Mouse (Mus musculus) hindbrain, embryonic 13.5 days (tissue): ENCODE results near the gene Gm10134. TPM values are rescaled to one million over a fixed set of nuclear protein-coding genes. Genes with fewer than 3 reads are reported as not detected.

Experiments used
- ATAC-seq: fragments of 200-750 bp; cut with Nextera tagmentation; 2 replicates; pipeline ENCODE4 v1.8.0; 2017; ENCODE audit warnings: moderate TSS enrichment; ENCODE audit not compliant: low FRiP score
- H3K27ac ChIP-seq: fragments of 300-500 bp; sonication (generic); 2 replicates; pipeline ENCODE4 v1.5.1; 2015; ENCODE audit warnings: inconsistent platforms, mild to moderate bottlenecking, moderate library complexity
- H3K27me3 ChIP-seq: fragments of 300-500 bp; sonication (generic); 2 replicates; pipeline ENCODE4 v1.6.1; 2015; ENCODE audit warnings: mild to moderate bottlenecking, inconsistent platforms
- H3K36me3 ChIP-seq: fragments of 300-500 bp; sonication (generic); 2 replicates; pipeline ENCODE4 v1.6.1; 2015; ENCODE audit warnings: mild to moderate bottlenecking, inconsistent platforms
- H3K4me1 ChIP-seq: fragments of 300-500 bp; sonication (generic); replicated peaks from 2 replicates; pipeline ENCODE4 v1.6.1; 2015; ENCODE audit warnings: inconsistent platforms
- H3K4me2 ChIP-seq: fragments of 300-500 bp; sonication (generic); 2 replicates; pipeline ENCODE4 v1.6.1; 2015; ENCODE audit warnings: inconsistent platforms, mild to moderate bottlenecking, moderate library complexity
- H3K4me3 ChIP-seq: fragments of 300-500 bp; sonication (generic); 2 replicates; pipeline ENCODE4 v1.5.1; 2015; ENCODE audit warnings: mild to moderate bottlenecking, inconsistent platforms
- H3K9ac ChIP-seq: fragments of 300-500 bp; sonication (generic); 2 replicates; pipeline ENCODE4 v1.6.1; 2015; ENCODE audit warnings: mild to moderate bottlenecking, inconsistent platforms
- H3K9me3 ChIP-seq: fragments of 300-500 bp; sonication (generic); 2 replicates; pipeline ENCODE4 v1.6.1; 2016; ENCODE audit warnings: inconsistent platforms
- WGBS: fragments of 180-500 bp; shearing (Covaris S2); methylation state at CpG from one replicate; pipeline ENCODE4 v1.1.7; 2015; 5-methylcytosine and 5-hydroxymethylcytosine counted together
- polyA plus RNA-seq: library from polyadenylated mRNA; unstranded; fragments of >200 nt; fragmentation: Nextera tagmentation; extraction: Ambion mirVana; gene quantifications from 2 replicates; pipeline ENCODE4 v1.2.1, GENCODE M21; 2015

The Gm10134 gene
- polyA plus RNA-seq, 1 experiment from 2014 or later: 3.6 TPM

DNA sequence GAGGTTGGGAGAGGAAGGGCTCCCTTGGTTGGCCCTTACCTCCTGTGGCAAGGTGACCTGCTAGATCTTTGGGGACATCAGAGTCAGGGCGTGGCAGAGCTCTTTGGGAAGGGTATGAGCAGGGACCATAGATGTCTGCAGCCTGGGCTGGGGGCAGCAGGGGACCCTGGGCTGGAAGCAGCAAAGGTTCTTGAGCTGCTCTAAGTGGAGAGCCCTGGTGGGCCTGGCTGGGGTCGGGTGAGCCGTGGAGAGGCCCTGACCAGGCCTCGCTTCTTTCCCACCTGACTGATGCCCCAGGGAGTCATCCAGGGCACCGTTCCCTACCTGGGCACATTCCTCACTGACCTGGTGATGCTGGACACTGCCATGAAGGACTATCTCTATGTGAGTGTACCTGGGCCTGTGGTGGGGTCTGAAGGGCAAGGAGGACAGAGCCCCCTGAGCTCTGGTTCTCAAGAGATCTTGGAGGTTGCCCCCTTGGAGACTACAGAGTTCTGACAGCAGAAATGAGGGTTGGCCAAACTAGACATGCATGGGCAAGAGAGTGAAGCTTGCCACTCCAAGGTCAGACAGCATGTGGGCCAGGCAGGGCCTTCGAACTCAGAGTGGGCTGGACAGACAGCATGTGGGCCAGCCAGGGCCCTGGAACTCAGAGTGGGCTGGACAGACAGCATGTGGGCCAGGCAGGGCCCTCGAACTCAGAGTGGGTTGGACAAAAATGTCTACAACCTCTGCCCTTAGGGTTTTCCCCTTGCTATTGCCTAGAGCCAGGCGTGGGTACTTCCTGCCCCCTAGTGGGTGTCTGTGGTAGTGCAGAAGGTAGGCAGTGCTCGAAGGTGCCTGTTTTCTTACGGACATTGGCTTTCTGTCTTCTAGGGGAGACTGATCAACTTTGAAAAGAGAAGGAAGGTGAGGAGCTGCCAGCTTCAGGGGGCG is 41.6 kb downstream of the Gm10134 start:
- Histone ChIP-seq H3K36me3 (peaks cover 98% of the 10 kb centered on the region), H3K9me3 (no peaks in the 10 kb centered on the region), H3K4me2 (no peak overlapping the region), H3K27ac (no peak overlapping the region), H3K4me1 (peaks cover 6% of the 10 kb centered on the region; the same call in 1 of the 2 replicates), H3K27me3 (no peaks in the 10 kb centered on the region), H3K9ac (no peak overlapping the region; the same call in 1 of the 2 replicates), H3K4me3 (no peak overlapping the region)
- ATAC-seq: peak; percentile 34
- WGBS: 49% methylated on average over 11 of the region's 11 CpGs

GRCm38 (mm10) chr2:28549157-28549556 is 43.3 kb downstream of the Gm10134 start:
- Histone ChIP-seq H3K9me3 (no peaks in the 10 kb centered on the region), H3K9ac (no peak overlapping the region), H3K4me1 (peaks cover 6% of the 10 kb centered on the region; the same call in 1 of the 2 replicates), H3K27ac (no peak overlapping the region), H3K36me3 (peaks cover 98% of the 10 kb centered on the region), H3K4me3 (no peak overlapping the region), H3K4me2 (no peak overlapping the region), H3K27me3 (no peaks in the 10 kb centered on the region)
- 93% methylated on average over 13 of the region's 13 CpGs for WGBS
- ATAC-seq: no peak

DNA sequence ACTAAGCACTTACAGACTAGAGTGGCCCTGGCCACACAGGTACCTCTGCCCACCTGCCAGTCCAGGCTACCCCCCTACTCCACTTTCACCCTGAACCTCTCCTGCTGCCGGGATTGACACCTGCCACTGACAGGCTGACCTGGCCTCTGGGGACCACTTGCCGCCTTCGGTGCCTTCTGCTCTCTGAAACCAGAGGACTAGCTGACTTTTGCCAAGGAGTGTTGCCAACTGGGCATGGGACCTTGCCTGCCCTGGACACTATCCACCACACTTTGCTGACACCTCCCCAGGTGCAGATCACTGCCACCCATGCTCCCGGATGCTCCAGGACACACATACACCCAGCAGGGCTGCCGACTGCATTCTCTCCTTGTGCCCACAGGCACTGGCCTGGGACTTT is 46.4 kb downstream of the Gm10134 start:
- no peak overlapping the region for H3K4me3 ChIP-seq
- H3K9me3 ChIP-seq: no peaks in the 10 kb centered on the region
- peaks cover 90% of the 10 kb centered on the region for H3K36me3 ChIP-seq
- ATAC-seq: no peak
- 86% methylated on average over 5 of the region's 5 CpGs for WGBS
- no peaks in the 10 kb centered on the region for H3K4me1 ChIP-seq
- no peak overlapping the region for H3K9ac ChIP-seq
- no peaks in the 10 kb centered on the region for H3K27me3 ChIP-seq
- no peak overlapping the region for H3K27ac ChIP-seq
- H3K4me2 ChIP-seq: no peak overlapping the region

Other genes with a start within 250 kb of the Gm10134 start
- 11.3 and 14.0 TPM in 2 replicates for gene Ppp1r26, start 59.3 kb upstream of the Gm10134 start, polyA plus RNA-seq
- gene 1700007K13Rik, start 39.8 kb upstream of the Gm10134 start, polyA plus RNA-seq: 2.4 and 3.1 TPM in 2 replicates
- gene Mrps2, start 38.0 kb upstream of the Gm10134 start, polyA plus RNA-seq: 51.9 and 52.6 TPM in 2 replicates
- 0.52 and 1.0 TPM in 2 replicates for gene Gbgt1, start 9.2 kb upstream of the Gm10134 start, polyA plus RNA-seq
- 78.9 and 87.9 TPM in 2 replicates for gene Ralgds, start 7.0 kb downstream of the Gm10134 start, polyA plus RNA-seq
- gene Cel, start 57.3 kb downstream of the Gm10134 start, polyA plus RNA-seq: 0.08 and 0.13 TPM in 2 replicates
- 40.8 and 46.8 TPM in 2 replicates for gene Gtf3c5, start 77.7 kb downstream of the Gm10134 start, polyA plus RNA-seq
- gene Gfi1b, start 115.9 kb downstream of the Gm10134 start, polyA plus RNA-seq: 0.19 and 0.23 TPM in 2 replicates
- 33.7 and 33.9 TPM in 2 replicates for gene Tsc1, start 135.1 kb downstream of the Gm10134 start, polyA plus RNA-seq
- 3.8 and 4.0 TPM in 2 replicates for gene Spaca9, start 193.6 kb downstream of the Gm10134 start, polyA plus RNA-seq
- gene Ak8, start 194.1 kb downstream of the Gm10134 start, polyA plus RNA-seq: 1.9 and 2.3 TPM in 2 replicates